Mouse (Mus musculus) hindlimb bud, embryonic 11.5 days (tissue): Measurements from ENCODE around the gene Pax5.

Source experiments
- DNase-seq: peaks from one replicate; pipeline ENCODE4 v3.0.0-alpha.2; 2012; ENCODE audit warnings: low read depth, low spot score; ENCODE audit errors: extremely low spot score

Gene Pax5

DNA sequence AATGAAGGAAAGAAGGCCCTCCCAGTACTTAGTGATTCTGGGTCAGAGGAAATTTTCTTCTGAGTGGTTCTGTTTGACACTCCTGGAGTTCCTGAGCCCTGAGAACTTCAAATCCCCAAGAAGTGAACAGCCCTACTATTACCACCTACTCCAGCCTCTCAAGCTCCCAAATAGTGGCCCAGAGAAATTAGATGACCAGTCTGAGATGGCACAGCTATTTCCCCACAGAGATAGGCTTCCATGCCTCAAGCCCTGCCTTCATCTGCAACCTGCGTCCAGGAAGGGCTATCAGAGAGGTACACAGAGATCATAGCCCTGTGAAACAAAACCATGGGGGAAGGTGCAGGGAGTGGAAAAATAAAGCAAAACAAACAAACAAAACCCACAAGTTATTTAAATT is 3.4 kb downstream of the Pax5 start:
- DNase-seq = no peak

- DNase-seq = no peak
Measured at GRCm38 (mm10) chr4:44705967-44706366, 4.3 kb downstream of the Pax5 start.

GRCm38 (mm10) chr4:44705151-44705550 is 5.1 kb downstream of the Pax5 start:
- no peak for DNase-seq

- DNase-seq = peak; percentile 63
Measured at GRCm38 (mm10) chr4:44704369-44704745, 5.9 kb downstream of the Pax5 start.

DNA sequence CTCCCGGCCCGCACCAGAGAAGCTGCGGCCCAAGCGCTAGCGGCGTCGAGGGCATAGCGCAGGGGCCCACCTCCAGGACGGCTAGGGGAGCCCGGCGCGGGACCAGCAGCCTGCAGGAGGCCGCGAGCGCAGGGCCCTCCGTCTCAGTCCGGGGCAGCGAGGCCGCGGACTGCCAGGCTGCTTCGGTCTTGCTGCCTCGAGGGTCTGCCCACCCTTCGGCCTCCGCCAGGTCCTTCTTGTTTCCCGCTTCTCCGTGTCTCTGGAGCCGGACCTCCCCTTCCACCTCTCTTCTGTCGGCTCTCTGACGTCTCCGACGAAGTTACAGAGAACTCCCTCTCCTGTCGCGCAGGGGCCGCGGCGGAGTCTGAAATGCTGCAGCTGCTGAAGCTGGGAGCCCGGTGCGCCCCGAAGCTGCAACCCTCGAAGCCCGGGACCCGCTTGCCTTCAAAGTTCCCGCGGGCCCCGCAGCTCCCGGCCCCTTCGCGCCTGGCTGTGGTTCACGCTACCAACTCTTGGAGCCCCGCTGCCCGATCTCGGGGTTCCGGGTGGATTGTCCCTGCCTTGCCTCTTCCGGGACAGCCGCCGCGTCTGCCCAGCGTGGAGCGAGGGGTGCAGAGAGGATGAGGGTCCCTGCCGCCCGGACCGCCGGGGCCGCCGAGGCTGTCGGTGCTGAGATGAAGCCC is 6.5 kb downstream of the Pax5 start:
- DNase-seq = no peak

GRCm38 (mm10) chr4:44702891-44703685 is 7.2 kb downstream of the Pax5 start:
- DNase-seq = no peak

- DNase-seq = no peak
Measured at GRCm38 (mm10) chr4:44702011-44702527, 8.2 kb downstream of the Pax5 start.

DNA sequence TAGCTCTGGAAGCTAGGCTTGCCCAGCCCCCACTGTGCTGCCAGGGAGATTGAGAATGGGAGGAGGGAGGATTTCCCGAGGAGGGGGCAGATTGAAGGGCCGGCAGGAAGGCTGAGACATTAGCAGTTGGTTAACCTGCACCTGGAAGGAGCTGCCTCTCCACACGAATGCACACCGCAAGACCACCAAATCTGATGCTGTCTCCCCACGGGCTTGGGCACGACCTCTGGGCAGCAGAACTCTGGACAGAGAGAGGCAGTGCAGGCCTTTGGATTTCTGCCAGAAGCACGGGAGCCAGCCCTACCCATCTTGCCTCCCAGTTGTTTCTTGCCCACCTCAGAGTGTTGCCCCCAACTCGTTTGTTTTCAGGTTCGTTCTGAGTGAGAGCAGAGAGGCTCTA is 8.8 kb downstream of the Pax5 start:
- no peak for DNase-seq

DNA sequence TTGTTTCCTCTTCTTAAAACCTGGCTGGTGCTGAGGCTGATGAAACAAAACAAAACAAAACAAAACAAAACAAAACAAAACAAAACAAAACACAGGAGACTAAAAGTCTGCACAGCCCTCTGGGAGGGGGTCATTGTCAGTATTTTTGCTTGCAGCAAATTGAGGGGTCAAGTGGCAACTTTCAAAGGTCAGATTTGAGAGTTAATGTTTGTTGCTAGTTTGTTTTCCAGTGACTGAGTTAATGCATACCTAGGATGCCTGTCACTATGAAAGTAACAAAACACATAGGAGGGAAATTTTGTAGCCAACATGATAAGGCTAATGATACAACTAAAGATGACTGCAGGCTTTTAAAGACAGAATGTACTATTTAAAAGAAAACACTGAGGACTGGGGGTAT is 13.6 kb downstream of the Pax5 start:
- DNase-seq = no peak

- DNase-seq = no peak
Measured at GRCm38 (mm10) chr4:44694369-44694768, 15.9 kb downstream of the Pax5 start.

DNA sequence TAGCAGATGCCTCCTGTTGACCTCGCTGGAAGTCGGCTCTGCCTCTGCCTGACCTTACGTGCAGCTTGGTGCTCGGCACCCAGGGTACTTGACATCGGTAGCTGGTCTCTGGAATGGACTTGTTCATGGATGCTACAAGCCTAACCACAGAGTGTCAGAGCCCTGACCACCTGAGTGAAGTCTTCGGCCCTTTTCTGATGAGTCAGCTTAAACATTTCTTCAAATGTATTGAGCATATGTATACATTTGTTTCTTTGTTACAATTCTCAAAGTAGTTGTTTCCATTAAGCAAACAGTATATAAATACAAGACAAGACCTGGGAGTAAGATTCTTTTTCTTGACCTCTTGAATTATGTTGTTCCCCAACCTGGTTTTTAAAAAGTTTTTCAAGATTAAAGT is 24.7 kb downstream of the Pax5 start:
- no peak for DNase-seq

- no peak for DNase-seq
Measured at GRCm38 (mm10) chr4:44680242-44680897, 29.9 kb downstream of the Pax5 start.

- no peak for DNase-seq
Measured at GRCm38 (mm10) chr4:44678641-44679040, 31.6 kb downstream of the Pax5 start.

GRCm38 (mm10) chr4:44678026-44678425 is 32.3 kb downstream of the Pax5 start:
- DNase-seq = no peak

DNA sequence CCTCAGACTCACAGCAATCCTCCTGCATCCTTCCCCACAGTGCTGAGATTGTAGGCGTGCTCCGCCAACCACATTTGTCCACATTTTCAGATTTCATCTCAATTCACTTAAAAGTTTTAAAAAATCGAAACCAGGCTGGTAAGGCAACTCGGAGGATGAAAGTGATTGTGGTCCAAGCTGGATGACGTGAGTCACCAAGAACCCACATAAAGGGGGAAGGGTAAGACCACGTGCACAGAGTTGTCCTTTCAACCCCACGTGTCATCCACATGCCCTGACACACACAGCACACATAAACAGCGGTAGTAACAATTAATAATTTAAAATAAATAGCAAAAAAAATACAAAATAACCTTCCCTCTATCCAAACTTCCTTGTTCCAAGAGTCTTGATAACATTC is 35.3 kb downstream of the Pax5 start:
- no peak for DNase-seq

- DNase-seq = no peak
Measured at GRCm38 (mm10) chr4:44673726-44674125, 36.6 kb downstream of the Pax5 start.

- no peak for DNase-seq
Measured at GRCm38 (mm10) chr4:44672216-44672937, 37.9 kb downstream of the Pax5 start.

DNA sequence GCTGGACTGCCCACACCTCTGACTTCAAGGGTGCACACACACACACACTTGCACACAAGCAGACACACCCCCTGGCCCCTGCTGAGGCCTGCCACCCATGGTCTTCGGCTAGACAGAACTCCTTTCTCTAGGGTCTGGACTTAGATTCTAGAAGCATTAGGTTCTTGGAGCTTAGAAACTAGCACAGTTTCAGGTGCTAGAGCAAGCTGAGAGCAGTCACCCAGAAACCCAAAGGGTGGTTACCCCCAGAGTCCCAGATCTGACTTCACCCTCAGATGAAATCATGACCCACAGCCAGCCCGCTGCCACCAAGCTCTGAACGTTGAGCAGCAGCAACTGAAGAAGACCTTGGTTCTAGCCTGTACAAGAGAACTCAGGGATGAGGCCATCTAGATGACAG is 38.8 kb downstream of the Pax5 start:
- DNase-seq = no peak

GRCm38 (mm10) chr4:44671035-44671434 is 39.3 kb downstream of the Pax5 start:
- DNase-seq = no peak

DNA sequence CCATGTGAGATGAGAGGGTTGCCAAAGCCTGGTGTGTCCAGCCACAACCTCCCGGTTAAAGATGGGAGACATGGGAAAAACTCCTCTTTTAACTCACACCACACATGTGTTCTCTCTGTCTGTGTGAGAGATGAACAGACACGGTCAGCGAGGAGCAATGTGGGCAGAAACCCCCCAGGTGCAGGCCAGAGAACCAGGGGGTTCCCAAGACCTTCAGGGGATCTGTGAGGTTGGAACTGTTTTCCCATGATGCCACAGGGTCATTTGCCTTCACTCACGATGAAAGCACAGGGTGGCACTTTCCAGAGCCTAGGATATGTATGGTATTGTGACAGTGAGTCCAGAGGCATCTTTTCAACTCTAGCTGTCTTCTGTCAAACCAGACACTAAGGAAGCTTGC is 39.9 kb downstream of the Pax5 start:
- DNase-seq = no peak

- no peak for DNase-seq
Measured at GRCm38 (mm10) chr4:44669485-44670181, 40.7 kb downstream of the Pax5 start.
